Mouse (Mus musculus) testis, adult 2 months (tissue): Measurements from ENCODE around the gene Galntl6.

Experiments
- CTCF ChIP-seq: fragments of 200-500 bp; IDR thresholded peaks from 2 replicates; pipeline ENCODE4 v1.5.1; 2012; ENCODE audit warnings: low read depth, mild to moderate bottlenecking, inconsistent platforms, low read length, moderate library complexity; ENCODE audit not compliant: control insufficient read depth, insufficient read depth, insufficient replicate concordance
- POLR2A ChIP-seq: fragments of 200-500 bp; IDR thresholded peaks from 2 replicates; pipeline ENCODE4 v1.6.1; 2012; ENCODE audit warnings: low read depth, mild to moderate bottlenecking, inconsistent platforms, low read length, moderate library complexity; ENCODE audit not compliant: control insufficient read depth

- TF ChIP-seq POLR2A, result no peak
- TF ChIP-seq CTCF, result no peak
Measured at GRCm38 (mm10) chr8:58568086-58568485, 344.4 kb downstream of the Galntl6 start.
